Mouse (Mus musculus) forebrain, embryonic 11.5 days (tissue): Measurements from ENCODE around the gene Borcs6. TPM values are rescaled to one million over a fixed set of nuclear protein-coding genes. Genes with fewer than 3 reads are reported as not detected.
A peak's percentile ranks its signal among the peaks of the same experiment; 100 is the strongest.

Source experiments
- ATAC-seq: fragments of 200-750 bp; cut with Nextera tagmentation; replicated peaks from 2 replicates; pipeline ENCODE4 v1.8.0; 2017; ENCODE audit warnings: moderate TSS enrichment; ENCODE audit not compliant: low FRiP score
- DNase-seq: peaks from one replicate; pipeline ENCODE4 v3.0.0-alpha.2; 2017; ENCODE audit warnings: low spot score
- H3K27ac ChIP-seq: fragments of 300-500 bp; sonication (generic); 2 replicates; pipeline ENCODE4 v1.5.1; 2014; ENCODE audit warnings: low read depth, low read length
- H3K27me3 ChIP-seq: fragments of 300-500 bp; sonication (generic); 2 replicates; pipeline ENCODE4 v1.6.1; 2014; ENCODE audit warnings: mild to moderate bottlenecking, low read length, mixed read lengths; ENCODE audit not compliant: control insufficient read depth, insufficient read depth
- H3K36me3 ChIP-seq: fragments of 300-500 bp; sonication (generic); 2 replicates; pipeline ENCODE4 v1.6.1; 2014; ENCODE audit warnings: mild to moderate bottlenecking, low read length, moderate library complexity, mixed read lengths; ENCODE audit not compliant: control insufficient read depth, insufficient read depth
- H3K4me1 ChIP-seq: fragments of 300-500 bp; sonication (generic); replicated peaks from 2 replicates; pipeline ENCODE4 v1.6.1; 2014; ENCODE audit warnings: low read length, mixed read lengths; ENCODE audit not compliant: control insufficient read depth, insufficient read depth
- H3K4me2 ChIP-seq: fragments of 300-500 bp; sonication (generic); 2 replicates; pipeline ENCODE4 v1.6.1; 2014; ENCODE audit warnings: low read depth, mild to moderate bottlenecking, low read length, moderate library complexity, mixed read lengths; ENCODE audit not compliant: severe bottlenecking
- H3K4me3 ChIP-seq: fragments of 300-500 bp; sonication (generic); 2 replicates; pipeline ENCODE4 v1.5.1; 2014; ENCODE audit warnings: low read depth, low read length
- H3K9ac ChIP-seq: fragments of 300-500 bp; sonication (generic); 2 replicates; pipeline ENCODE4 v1.6.1; 2014; ENCODE audit warnings: low read length
- H3K9me3 ChIP-seq: fragments of 300-500 bp; sonication (generic); 2 replicates; pipeline ENCODE4 v1.6.1; 2016; ENCODE audit warnings: low read length, mixed read lengths; ENCODE audit not compliant: control insufficient read depth
- WGBS: fragments of 180-500 bp; shearing (Covaris S2); extraction: QIAGEN DNeasy Blood & Tissue Kit; methylation state at CpG from one replicate; pipeline ENCODE4 v1.1.7; 2014; 5-methylcytosine and 5-hydroxymethylcytosine counted together
- polyA plus RNA-seq: library from polyadenylated mRNA; unstranded; fragments of >200 nt; fragmentation: Nextera tagmentation; extraction: Ambion mirVana; gene quantifications from 2 replicates; pipeline ENCODE4 v1.2.1, GENCODE M21; 2014

Gene Borcs6
- polyA plus RNA-seq, 1 experiment from 2014 or later = 7.9 TPM

DNA sequence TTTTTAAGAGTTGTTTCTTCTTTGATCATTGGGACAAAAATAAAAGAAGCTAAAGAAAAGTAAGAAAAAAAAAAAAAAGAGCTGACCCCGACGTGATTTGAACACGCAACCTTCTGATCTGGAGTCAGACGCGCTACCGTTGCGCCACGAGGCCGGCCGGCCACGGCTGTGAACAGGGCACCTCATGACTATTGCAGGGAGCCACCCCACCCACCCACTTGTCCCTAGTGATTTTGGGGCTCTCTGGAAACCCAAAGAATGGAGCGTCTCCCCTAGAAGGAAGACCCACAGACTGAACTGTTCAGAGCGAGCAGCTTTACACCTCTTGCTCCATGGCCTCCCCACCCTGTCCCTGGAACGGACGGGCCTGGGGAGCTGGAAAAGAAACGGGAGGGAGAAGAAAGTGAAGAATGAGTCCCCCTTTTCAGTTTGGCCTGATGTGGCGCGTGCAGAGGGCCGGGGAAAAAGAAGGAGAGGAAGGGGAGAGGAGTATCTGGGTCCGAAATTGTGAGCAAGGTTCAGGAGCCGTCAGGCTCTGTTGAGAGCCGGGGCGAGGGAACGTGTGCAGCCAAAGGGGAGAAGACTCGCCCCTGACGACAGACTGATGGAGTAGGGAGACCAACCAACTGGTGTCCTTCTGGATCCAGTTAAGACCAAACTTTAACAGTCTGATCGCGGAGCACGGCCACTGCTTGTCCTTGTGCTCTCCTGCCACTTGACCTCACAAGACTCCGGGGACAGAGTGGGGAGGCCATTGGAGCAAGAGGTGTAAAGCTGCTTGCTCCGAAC is 4.1 kb downstream of the Borcs6 start:
- peak overlapping the region; percentile 70 for H3K9ac ChIP-seq
- H3K36me3 ChIP-seq = no peaks in the 10 kb centered on the region
- peak; percentile 97 for DNase-seq
- under 1% methylated on average over 31 of the region's 31 CpGs for WGBS
- peak overlapping the region; percentile 60 for H3K4me3 ChIP-seq
- ATAC-seq = peak; percentile 21; the same call in 1 of the 2 replicates
- H3K27me3 ChIP-seq = no peaks in the 10 kb centered on the region
- peak overlapping the region; percentile 77 for H3K4me2 ChIP-seq
- peaks cover 21% of the 10 kb centered on the region for H3K4me1 ChIP-seq
- peak overlapping the region; percentile 72 for H3K27ac ChIP-seq
- no peaks in the 10 kb centered on the region for H3K9me3 ChIP-seq

GRCm38 (mm10) chr11:69064259-69065133 is 5.0 kb downstream of the Borcs6 start:
- Histone ChIP-seq H3K27me3 (no peaks in the 10 kb centered on the region), H3K4me1 (peaks cover 21% of the 10 kb centered on the region), H3K9ac (peak overlapping the region; percentile 70), H3K4me3 (peak overlapping the region; percentile 60), H3K9me3 (no peaks in the 10 kb centered on the region), H3K4me2 (peak overlapping the region; percentile 75), H3K27ac (peak overlapping the region; percentile 72), H3K36me3 (no peaks in the 10 kb centered on the region)
- DNase-seq = no peak
- ATAC-seq = no peak
- WGBS = 42% methylated on average over 9 of the region's 9 CpGs

GRCm38 (mm10) chr11:69065394-69065925 is 5.9 kb downstream of the Borcs6 start:
- Histone ChIP-seq H3K4me1 (peaks cover 19% of the 10 kb centered on the region), H3K4me2 (peak overlapping the region; percentile 74; the same call in 1 of the 2 replicates), H3K27ac (no peak overlapping the region), H3K27me3 (no peaks in the 10 kb centered on the region), H3K36me3 (no peaks in the 10 kb centered on the region), H3K9ac (no peak overlapping the region), H3K4me3 (no peak overlapping the region), H3K9me3 (no peaks in the 10 kb centered on the region)
- WGBS = 47% methylated on average over 3 of the region's 3 CpGs
- ATAC-seq = no peak
- no peak for DNase-seq

- no peaks in the 10 kb centered on the region for H3K9me3 ChIP-seq
These were observed 6.8 kb downstream of the Borcs6 start for GRCm38 (mm10) chr11:69066163-69066861.

GRCm38 (mm10) chr11:69066956-69067355 is 7.4 kb downstream of the Borcs6 start:
- Histone ChIP-seq H3K27ac (no peak overlapping the region), H3K9me3 (no peaks in the 10 kb centered on the region), H3K4me3 (peak overlapping the region; percentile 40), H3K9ac (peak overlapping the region; percentile 56; the same call in 1 of the 2 replicates), H3K4me1 (peaks cover 8% of the 10 kb centered on the region; the same call in 1 of the 2 replicates), H3K4me2 (peak overlapping the region; percentile 74), H3K36me3 (no peaks in the 10 kb centered on the region), H3K27me3 (no peaks in the 10 kb centered on the region)
- ATAC-seq = no peak
- DNase-seq = peak; percentile 91
- 10% methylated on average over 8 of the region's 8 CpGs for WGBS

More at GRCm38 (mm10) chr11:69066163-69066861, 6.8 kb downstream of the Borcs6 start:
- Histone ChIP-seq H3K9ac (peak overlapping the region; percentile 56), H3K4me3 (peak overlapping the region; percentile 40), H3K27ac (no peak overlapping the region), H3K4me1 (peaks cover 11% of the 10 kb centered on the region), H3K4me2 (peak overlapping the region; percentile 74), H3K36me3 (no peaks in the 10 kb centered on the region), H3K27me3 (no peaks in the 10 kb centered on the region)
- WGBS = under 1% methylated on average over 29 of the region's 29 CpGs
- DNase-seq (peak; percentile 71), ATAC-seq (no peak)

DNA sequence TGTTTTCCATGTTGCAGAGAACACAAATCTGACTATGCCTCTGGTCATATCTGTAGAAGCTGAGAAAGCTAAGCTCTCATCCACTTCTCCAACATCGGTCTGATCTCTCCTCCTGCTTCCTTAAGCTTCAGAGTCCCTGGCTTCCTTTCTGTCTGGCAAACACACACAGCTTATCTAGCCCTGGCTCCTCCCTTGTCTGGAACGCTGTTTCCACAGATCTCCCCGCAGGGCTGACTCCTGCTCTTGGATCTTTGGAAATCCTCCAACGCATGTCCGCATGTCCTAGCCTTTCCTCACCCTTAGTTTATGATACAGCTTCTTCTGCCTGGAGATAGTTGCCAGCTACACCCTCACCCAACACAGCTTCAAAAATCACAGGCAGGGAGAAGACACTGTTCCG is 8.1 kb downstream of the Borcs6 start:
- no peaks in the 10 kb centered on the region for H3K36me3 ChIP-seq
- no peaks in the 10 kb centered on the region for H3K9me3 ChIP-seq
- no peak for DNase-seq
- H3K4me2 ChIP-seq = no peak overlapping the region
- no peak overlapping the region for H3K27ac ChIP-seq
- H3K4me1 ChIP-seq = peaks cover 13% of the 10 kb centered on the region; the same call in 1 of the 2 replicates
- H3K27me3 ChIP-seq = no peaks in the 10 kb centered on the region
- no peak for ATAC-seq
- WGBS = 63% methylated on average over 6 of the region's 6 CpGs
- H3K4me3 ChIP-seq = no peak overlapping the region
- no peak overlapping the region for H3K9ac ChIP-seq

DNA sequence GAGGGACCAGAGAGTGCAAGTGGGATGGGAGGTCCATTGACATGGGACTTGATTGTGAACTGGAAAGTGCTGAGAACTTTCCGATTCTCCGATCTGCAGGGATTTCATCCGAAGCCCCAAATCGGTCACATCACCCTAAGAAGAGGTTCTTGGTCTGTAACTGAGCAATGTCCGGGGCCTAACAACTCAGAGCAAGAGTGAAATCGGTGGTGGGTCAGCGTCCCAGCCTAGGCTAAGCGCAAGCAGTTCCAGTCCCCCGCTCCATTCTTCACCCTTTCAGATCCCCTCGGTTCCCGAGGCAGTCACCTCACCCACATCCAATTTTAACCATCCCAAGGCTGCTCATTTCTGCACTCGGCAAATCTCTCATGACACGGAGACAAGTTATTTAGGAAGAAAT is 10.6 kb downstream of the Borcs6 start:
- H3K27me3 ChIP-seq = no peaks in the 10 kb centered on the region
- H3K4me1 ChIP-seq = peaks cover 9% of the 10 kb centered on the region; the same call in 1 of the 2 replicates
- H3K36me3 ChIP-seq = no peaks in the 10 kb centered on the region
- WGBS = 0% methylated on average over 13 of the region's 13 CpGs
- no peak; the same call in 1 of the 2 replicates for ATAC-seq
- H3K4me2 ChIP-seq = peak overlapping the region; percentile 86
- H3K4me3 ChIP-seq = peak overlapping the region; percentile 60
- H3K9ac ChIP-seq = peak overlapping the region; percentile 73
- H3K27ac ChIP-seq = peak overlapping the region; percentile 76
- H3K9me3 ChIP-seq = no peaks in the 10 kb centered on the region
- DNase-seq = peak; percentile 60
